Mouse (Mus musculus) heart, postnatal 14 days (tissue): ENCODE measurements around the gene Speer4c. TPM values are rescaled to one million over a fixed set of nuclear protein-coding genes. Genes with fewer than 3 reads are reported as not detected.

Experiments used
- total RNA-seq, 2 experiments: library from RNA; stranded (reverse); gene quantifications; 2 replicates each; pipeline ENCODE4 v1.2.3; 2021

Gene Speer4c
- total RNA-seq, 2 experiments from 2014 or later, result not detected

Other genes with a start within 250 kb of the Speer4c start
- not detected for gene Gm21149, start 237.7 kb downstream of the Speer4c start, total RNA-seq
- gene Gm21190, start 185.0 kb downstream of the Speer4c start, total RNA-seq, result not detected
- not detected for gene Gm21083, start 136.9 kb downstream of the Speer4c start, total RNA-seq
- gene Speer4d, start 95.2 kb downstream of the Speer4c start, total RNA-seq, result not detected
- not detected for gene 4930572O03Rik, start 57.2 kb downstream of the Speer4c start, total RNA-seq
- 10 to 100 TPM; 86.8 to 90.3 TPM for gene Cacna2d1, start 220.4 kb upstream of the Speer4c start, total RNA-seq